Mouse (Mus musculus): ENCODE measurements around the gene Ly6g5b. TPM values are rescaled to one million over a fixed set of nuclear protein-coding genes. Genes with fewer than 3 reads are reported as not detected.

Gene Ly6g5b
- polyA plus RNA-seq, 1 experiment from 2014 or later, result 0.70 TPM

DNA sequence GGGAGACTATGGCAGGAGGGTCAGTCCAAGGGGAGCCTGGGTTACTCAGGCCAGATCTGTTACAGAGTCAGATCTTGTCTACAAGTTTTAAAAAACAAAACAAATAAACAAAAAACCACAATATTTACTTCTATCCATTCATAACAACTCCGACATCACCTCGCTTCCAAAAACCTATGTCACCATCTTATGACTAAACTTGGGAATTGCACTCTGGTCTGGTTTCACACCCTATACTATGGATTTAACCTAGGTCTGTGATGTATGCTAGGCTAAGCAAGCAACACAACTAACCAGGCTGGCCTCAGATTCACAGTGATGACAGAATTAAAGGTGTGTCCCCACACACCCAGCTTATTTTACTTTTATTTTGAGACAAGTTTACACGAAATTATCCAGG is 8.7 kb downstream of the Ly6g5b start:
- ATAC-seq (ENCODE audit: low read depth) (no peak), DNase-seq (ENCODE audit: low spot score) (no peak)
- Histone ChIP-seq H3K27ac (replicated peaks; ENCODE audit: low read depth, low read length) (no peak overlapping the region), H3K4me3 (ENCODE audit: low read depth, low read length) (0 out of 2 replicates have a peak overlapping the region, but pooled peaks have one; percentile 1), H3K4me2 (ENCODE audit: low read depth, low read length) (0 out of 2 replicates have a peak overlapping the region, but pooled peaks have one; percentile 27), H3K36me3 (ENCODE audit: control insufficient read depth, insufficient read depth, low read length) (peaks cover 29% of the 10 kb centered on the region), H3K9ac (ENCODE audit: low read depth, low read length) (no peak overlapping the region), H3K27me3 (replicated peaks; ENCODE audit: control insufficient read depth, insufficient read depth, low read length) (no peaks in the 10 kb centered on the region), H3K4me1 (ENCODE audit: control insufficient read depth, insufficient read depth, low read length) (no peaks in the 10 kb centered on the region), H3K9me3 (ENCODE audit: control insufficient read depth, low read length) (no peaks in the 10 kb centered on the region)
- 57% methylated on average over 3 of the region's 3 CpGs for WGBS

DNA sequence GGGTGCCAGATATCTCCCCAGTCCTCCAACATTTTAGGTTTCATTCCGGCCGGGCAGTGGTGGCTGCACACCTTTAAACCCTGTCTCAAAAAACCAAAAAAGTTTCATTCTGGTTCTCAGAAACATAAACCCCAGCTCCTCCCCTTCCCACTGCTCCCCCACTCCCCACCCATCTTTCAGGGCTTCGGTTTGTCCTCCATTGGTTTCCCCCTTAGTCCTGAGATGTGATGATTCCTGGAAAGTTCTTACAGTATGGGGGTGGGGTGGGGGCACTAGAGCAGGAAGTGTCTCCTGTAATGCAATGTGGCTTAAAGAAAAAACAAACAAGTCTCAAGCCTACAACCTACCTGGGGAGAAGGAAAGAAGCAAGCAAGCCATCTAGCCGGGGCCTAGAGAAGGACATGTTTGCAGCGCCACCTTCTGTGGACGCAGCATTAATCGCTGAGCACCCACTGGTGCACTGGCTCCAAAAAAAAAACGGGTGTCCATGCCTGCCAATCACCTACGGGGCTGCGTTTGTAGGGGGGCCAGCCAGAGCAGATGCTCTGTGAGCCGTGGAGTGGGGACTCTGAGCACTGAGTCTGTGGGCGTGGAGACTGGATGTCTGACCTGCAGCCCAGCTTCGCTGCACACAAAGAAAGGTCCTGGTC is 9.4 kb downstream of the Ly6g5b start:
- Histone ChIP-seq H3K4me3 (ENCODE audit: low read depth, low read length) (0 out of 2 replicates have a peak overlapping the region, but pooled peaks have one; percentile 1), H3K36me3 (ENCODE audit: control insufficient read depth, insufficient read depth, low read length) (peaks cover 35% of the 10 kb centered on the region), H3K9me3 (ENCODE audit: control insufficient read depth, low read length) (no peaks in the 10 kb centered on the region), H3K9ac (ENCODE audit: low read depth, low read length) (0 out of 2 replicates have a peak overlapping the region, but pooled peaks have one; percentile 40), H3K27ac (replicated peaks; ENCODE audit: low read depth, low read length) (no peak overlapping the region), H3K27me3 (replicated peaks; ENCODE audit: control insufficient read depth, insufficient read depth, low read length) (no peaks in the 10 kb centered on the region), H3K4me1 (ENCODE audit: control insufficient read depth, insufficient read depth, low read length) (no peaks in the 10 kb centered on the region), H3K4me2 (ENCODE audit: low read depth, low read length) (peak overlapping the region; percentile 27)
- DNase-seq (ENCODE audit: low spot score), result peak; percentile 57
- ATAC-seq (ENCODE audit: low read depth), result 0 out of 2 replicates have a peak, but pooled peaks have one; percentile 24
- 22% methylated on average over 13 of the region's 13 CpGs for WGBS

DNA sequence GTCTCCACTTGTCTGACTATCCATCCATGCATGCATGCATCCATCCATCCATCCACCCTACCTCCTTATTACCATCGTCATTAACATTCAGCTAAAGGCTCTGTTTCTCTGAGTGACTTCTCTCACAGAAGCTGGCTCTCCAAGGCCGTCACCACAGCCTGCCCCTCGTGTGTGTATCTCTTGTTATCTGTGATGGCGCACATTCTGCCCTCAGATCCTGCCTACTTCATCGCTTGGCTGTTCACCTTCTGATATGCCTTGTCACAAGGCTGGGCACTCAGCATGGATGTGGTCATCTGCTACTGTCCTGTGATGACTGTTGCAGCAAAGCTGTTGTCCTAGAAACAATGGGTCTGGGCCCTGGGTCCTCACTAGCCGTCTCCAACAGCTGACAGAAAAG is 10.5 kb downstream of the Ly6g5b start:
- WGBS, result 81% methylated on average over 6 of the region's 6 CpGs
- no peak overlapping the region for H3K9ac ChIP-seq (ENCODE audit: low read depth, low read length)
- H3K27me3 ChIP-seq (replicated peaks; ENCODE audit: control insufficient read depth, insufficient read depth, low read length), result no peaks in the 10 kb centered on the region

DNA sequence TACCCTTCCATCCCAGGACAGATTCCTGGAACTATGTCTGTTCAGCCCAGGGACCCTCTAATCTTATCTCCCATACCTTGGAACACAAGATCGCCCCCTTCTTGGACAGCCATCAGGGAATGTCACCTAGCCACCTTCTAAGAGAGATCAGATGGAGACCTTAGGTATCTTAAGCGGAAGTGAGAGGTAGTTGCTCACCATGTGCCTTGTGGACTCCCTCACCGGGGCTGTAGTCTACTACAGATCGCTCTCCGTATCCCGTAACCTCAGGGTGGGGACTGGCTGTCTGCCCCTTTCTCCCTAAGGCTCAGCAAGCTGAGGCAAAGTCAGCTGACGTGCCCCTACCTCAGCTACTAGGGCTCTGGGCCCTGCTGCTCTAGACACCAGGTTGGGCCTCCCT is 11.1 kb downstream of the Ly6g5b start:
- ATAC-seq (ENCODE audit: low read depth), result no peak
- Histone ChIP-seq H3K27me3 (replicated peaks; ENCODE audit: control insufficient read depth, insufficient read depth, low read length) (no peaks in the 10 kb centered on the region), H3K4me2 (ENCODE audit: low read depth, low read length) (no peak overlapping the region), H3K4me3 (ENCODE audit: low read depth, low read length) (no peak overlapping the region), H3K9me3 (ENCODE audit: control insufficient read depth, low read length) (no peaks in the 10 kb centered on the region), H3K27ac (replicated peaks; ENCODE audit: low read depth, low read length) (no peak overlapping the region), H3K9ac (ENCODE audit: low read depth, low read length) (no peak overlapping the region), H3K36me3 (ENCODE audit: control insufficient read depth, insufficient read depth, low read length) (peaks cover 53% of the 10 kb centered on the region), H3K4me1 (ENCODE audit: control insufficient read depth, insufficient read depth, low read length) (no peaks in the 10 kb centered on the region)
- no peak for DNase-seq (ENCODE audit: low spot score)
- WGBS, result 89% methylated on average over 7 of the region's 7 CpGs

More for the DNA sequence above, 10.5 kb downstream of the Ly6g5b start:
- no peak overlapping the region for H3K4me3 ChIP-seq (ENCODE audit: low read depth, low read length)
- H3K9me3 ChIP-seq (ENCODE audit: control insufficient read depth, low read length), result no peaks in the 10 kb centered on the region
- peaks cover 46% of the 10 kb centered on the region for H3K36me3 ChIP-seq (ENCODE audit: control insufficient read depth, insufficient read depth, low read length)
- no peak overlapping the region for H3K4me2 ChIP-seq (ENCODE audit: low read depth, low read length)
- DNase-seq (ENCODE audit: low spot score), result no peak
- no peak overlapping the region for H3K27ac ChIP-seq (replicated peaks; ENCODE audit: low read depth, low read length)
- no peaks in the 10 kb centered on the region for H3K4me1 ChIP-seq (ENCODE audit: control insufficient read depth, insufficient read depth, low read length)
- no peak for ATAC-seq (ENCODE audit: low read depth)

DNA sequence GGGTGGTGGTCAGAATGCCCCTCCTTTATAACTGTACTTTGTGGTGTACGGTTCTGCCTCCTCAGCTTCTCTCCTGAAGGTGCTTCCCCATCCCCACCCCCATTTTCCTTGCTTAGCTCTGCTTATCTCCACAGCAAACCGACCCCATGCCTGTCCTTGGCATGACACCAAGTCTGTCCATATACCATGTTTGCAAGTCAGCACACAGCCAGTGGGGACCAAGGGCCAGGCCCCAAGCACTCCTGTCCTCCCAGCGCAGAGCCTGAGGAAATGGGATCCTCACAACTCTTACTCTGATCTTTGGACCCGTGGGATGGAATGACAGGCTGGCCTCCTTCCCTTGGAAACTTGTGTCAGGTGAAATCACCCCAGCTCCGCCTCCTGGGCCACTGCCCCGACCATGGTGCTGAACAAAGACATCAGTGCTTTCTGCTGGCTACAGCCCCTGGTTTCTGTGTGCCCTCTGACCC is 12.0 kb downstream of the Ly6g5b start:
- H3K27me3 ChIP-seq (replicated peaks; ENCODE audit: control insufficient read depth, insufficient read depth, low read length), result no peaks in the 10 kb centered on the region
- H3K9ac ChIP-seq (ENCODE audit: low read depth, low read length), result no peak overlapping the region
- 70% methylated on average over 6 of the region's 6 CpGs for WGBS
- peaks cover 61% of the 10 kb centered on the region for H3K36me3 ChIP-seq (ENCODE audit: control insufficient read depth, insufficient read depth, low read length)
- H3K4me1 ChIP-seq (ENCODE audit: control insufficient read depth, insufficient read depth, low read length), result no peaks in the 10 kb centered on the region
- H3K27ac ChIP-seq (replicated peaks; ENCODE audit: low read depth, low read length), result no peak overlapping the region
- H3K4me2 ChIP-seq (ENCODE audit: low read depth, low read length), result no peak overlapping the region
- no peak overlapping the region for H3K4me3 ChIP-seq (ENCODE audit: low read depth, low read length)
- no peak for ATAC-seq (ENCODE audit: low read depth)
- DNase-seq (ENCODE audit: low spot score), result no peak
- no peaks in the 10 kb centered on the region for H3K9me3 ChIP-seq (ENCODE audit: control insufficient read depth, low read length)

DNA sequence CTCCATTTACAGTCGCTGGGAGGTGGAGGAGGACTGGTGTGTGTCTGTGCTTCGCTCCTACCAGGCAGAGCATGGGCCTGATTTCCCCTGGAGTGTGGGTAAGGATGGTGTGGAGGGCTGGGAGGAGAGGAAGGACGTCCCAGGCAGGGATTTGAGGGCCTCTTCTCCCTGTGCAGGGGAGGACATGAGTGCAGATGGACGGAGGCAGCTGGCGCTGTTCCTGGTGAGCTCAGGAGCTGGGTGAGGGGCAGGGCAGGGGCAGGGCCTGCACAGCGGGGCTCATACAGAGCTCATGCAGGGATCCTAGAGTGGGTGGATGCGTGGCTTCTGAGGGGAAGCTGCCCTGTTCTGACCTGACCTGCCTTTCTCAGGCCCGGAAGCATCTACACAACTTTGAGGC is 12.9 kb downstream of the Ly6g5b start:
- whole genome bisulfite sequencing, result 62% methylated on average over 6 of the region's 8 CpGs
- peaks cover 70% of the 10 kb centered on the region for H3K36me3 ChIP-seq (ENCODE audit: control insufficient read depth, insufficient read depth, low read length)
- no peak overlapping the region for H3K4me3 ChIP-seq (ENCODE audit: low read depth, low read length)
- H3K9ac ChIP-seq (ENCODE audit: low read depth, low read length), result no peak overlapping the region
- H3K27ac ChIP-seq (replicated peaks; ENCODE audit: low read depth, low read length), result no peak overlapping the region
- no peaks in the 10 kb centered on the region for H3K27me3 ChIP-seq (replicated peaks; ENCODE audit: control insufficient read depth, insufficient read depth, low read length)
- no peaks in the 10 kb centered on the region for H3K9me3 ChIP-seq (ENCODE audit: control insufficient read depth, low read length)
- peak; percentile 39 for DNase-seq (ENCODE audit: low spot score)
- peak; percentile 60 for ATAC-seq (ENCODE audit: low read depth)
- no peaks in the 10 kb centered on the region for H3K4me1 ChIP-seq (ENCODE audit: control insufficient read depth, insufficient read depth, low read length)
- H3K4me2 ChIP-seq (ENCODE audit: low read depth, low read length), result no peak overlapping the region

DNA sequence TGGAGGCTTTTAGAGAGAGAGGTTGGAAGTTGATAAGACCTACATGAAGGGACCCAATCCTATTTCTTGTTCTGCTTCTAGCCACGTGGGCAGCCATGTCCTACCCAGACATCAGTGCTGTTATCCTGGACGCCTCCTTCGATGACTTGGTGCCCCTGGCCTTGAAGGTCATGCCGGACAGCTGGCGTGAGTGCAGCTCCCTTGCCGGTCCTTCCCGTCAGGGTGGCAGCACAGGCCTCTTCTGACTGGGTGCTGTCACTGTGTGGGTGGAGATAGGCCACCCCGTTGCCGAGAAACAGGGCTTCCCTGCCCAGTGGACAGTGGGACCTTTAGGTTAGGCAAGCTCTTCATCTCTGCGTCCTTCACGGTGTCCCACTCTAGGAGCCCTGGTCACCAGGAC is 14.1 kb downstream of the Ly6g5b start:
- Histone ChIP-seq H3K27me3 (replicated peaks; ENCODE audit: control insufficient read depth, insufficient read depth, low read length) (no peaks in the 10 kb centered on the region), H3K4me2 (ENCODE audit: low read depth, low read length) (no peak overlapping the region), H3K4me3 (ENCODE audit: low read depth, low read length) (no peak overlapping the region), H3K9me3 (ENCODE audit: control insufficient read depth, low read length) (no peaks in the 10 kb centered on the region), H3K4me1 (ENCODE audit: control insufficient read depth, insufficient read depth, low read length) (no peaks in the 10 kb centered on the region), H3K9ac (ENCODE audit: low read depth, low read length) (no peak overlapping the region), H3K36me3 (ENCODE audit: control insufficient read depth, insufficient read depth, low read length) (peaks cover 81% of the 10 kb centered on the region), H3K27ac (replicated peaks; ENCODE audit: low read depth, low read length) (no peak overlapping the region)
- DNase-seq (ENCODE audit: low spot score), result no peak
- 87% methylated on average over 10 of the region's 11 CpGs for WGBS
- no peak for ATAC-seq (ENCODE audit: low read depth)

DNA sequence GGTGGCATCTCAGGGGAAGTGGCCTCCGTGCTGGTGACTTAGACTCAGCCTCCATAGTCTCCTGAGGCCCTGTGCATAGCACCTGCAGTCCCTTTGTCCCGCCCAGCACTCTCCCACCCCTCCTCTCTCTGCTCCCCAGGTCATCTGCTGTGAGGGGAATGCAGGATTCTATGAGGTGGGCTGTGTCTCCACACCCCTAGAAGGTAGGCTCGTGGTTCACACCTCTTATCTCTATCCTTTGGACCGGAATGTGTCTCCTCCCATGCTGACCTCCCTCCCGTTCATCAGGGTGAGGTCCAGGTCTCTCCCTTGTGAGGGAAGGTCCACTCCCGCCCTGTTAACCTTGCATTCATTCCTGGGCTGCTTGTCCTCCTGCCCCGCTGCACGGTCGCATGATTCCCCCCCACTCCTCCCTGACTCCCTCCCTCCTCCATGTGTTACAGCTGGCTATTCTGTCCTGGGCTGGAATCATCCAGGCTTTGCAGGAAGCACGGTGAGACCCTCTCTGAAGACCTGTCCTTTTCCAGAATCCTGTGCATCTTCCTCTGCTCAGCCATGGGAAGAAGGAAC is 14.9 kb downstream of the Ly6g5b start:
- WGBS, result 82% methylated on average over 10 of the region's 10 CpGs
- no peak for ATAC-seq (ENCODE audit: low read depth)
- H3K36me3 ChIP-seq (ENCODE audit: control insufficient read depth, insufficient read depth, low read length), result peaks cover 90% of the 10 kb centered on the region

More for the DNA sequence above, 14.9 kb downstream of the Ly6g5b start:
- no peaks in the 10 kb centered on the region for H3K9me3 ChIP-seq (ENCODE audit: control insufficient read depth, low read length)
- no peak overlapping the region for H3K27ac ChIP-seq (replicated peaks; ENCODE audit: low read depth, low read length)
- no peaks in the 10 kb centered on the region for H3K27me3 ChIP-seq (replicated peaks; ENCODE audit: control insufficient read depth, insufficient read depth, low read length)
- no peak overlapping the region for H3K9ac ChIP-seq (ENCODE audit: low read depth, low read length)
- no peak overlapping the region for H3K4me3 ChIP-seq (ENCODE audit: low read depth, low read length)
- H3K4me2 ChIP-seq (ENCODE audit: low read depth, low read length), result no peak overlapping the region
- DNase-seq (ENCODE audit: low spot score), result no peak
- no peaks in the 10 kb centered on the region for H3K4me1 ChIP-seq (ENCODE audit: control insufficient read depth, insufficient read depth, low read length)

Data from embryonic facial prominence, embryonic 14.5 days (tissue).